Mouse (Mus musculus) limb, embryonic 14.5 days (tissue): Measurements from ENCODE around the gene Pianp. TPM values are rescaled to one million over a fixed set of nuclear protein-coding genes. Genes with fewer than 3 reads are reported as not detected.

Experiments
- ATAC-seq: fragments of 200-750 bp; cut with Nextera tagmentation; 2 replicates; pipeline ENCODE4 v1.8.0; 2017; ENCODE audit warnings: low read depth, moderate number of reproducible peaks, moderate TSS enrichment; ENCODE audit not compliant: low FRiP score
- DNase-seq: peaks from one replicate; pipeline ENCODE4 v3.0.0-alpha.2; 2015; ENCODE audit warnings: low spot score
- H3K27ac ChIP-seq: fragments of 300-500 bp; sonication (generic); replicated peaks from 2 replicates; pipeline ENCODE4 v1.5.1; 2014; ENCODE audit warnings: low read depth, mild to moderate bottlenecking, low read length, moderate library complexity, mixed read lengths
- H3K27me3 ChIP-seq: fragments of 300-500 bp; sonication (generic); 2 replicates; pipeline ENCODE4 v1.6.1; 2014; ENCODE audit warnings: low read length, mixed read lengths; ENCODE audit not compliant: control insufficient read depth, insufficient read depth
- H3K36me3 ChIP-seq: fragments of 300-500 bp; sonication (generic); 2 replicates; pipeline ENCODE4 v1.6.1; 2014; ENCODE audit warnings: mild to moderate bottlenecking, low read length, moderate library complexity, mixed read lengths; ENCODE audit not compliant: control insufficient read depth, insufficient read depth
- H3K4me1 ChIP-seq: fragments of 300-500 bp; sonication (generic); 2 replicates; pipeline ENCODE4 v1.6.1; 2014; ENCODE audit warnings: antibody characterized with exemption, low read length, mixed read lengths; ENCODE audit not compliant: control insufficient read depth, insufficient read depth
- H3K4me2 ChIP-seq: fragments of 300-500 bp; sonication (generic); replicated peaks from 2 replicates; pipeline ENCODE4 v1.6.1; 2014; ENCODE audit warnings: low read depth, mild to moderate bottlenecking, low read length, moderate library complexity; ENCODE audit not compliant: severe bottlenecking
- H3K4me3 ChIP-seq: fragments of 300-500 bp; sonication (generic); replicated peaks from 2 replicates; pipeline ENCODE4 v1.5.1; 2014; ENCODE audit warnings: low read length
- H3K9ac ChIP-seq: fragments of 300-500 bp; sonication (generic); 2 replicates; pipeline ENCODE4 v1.6.1; 2014; ENCODE audit warnings: mild to moderate bottlenecking, low read depth, low read length, moderate library complexity; ENCODE audit not compliant: severe bottlenecking
- H3K9me3 ChIP-seq: fragments of 300-500 bp; sonication (generic); 2 replicates; pipeline ENCODE4 v1.6.1; 2016; ENCODE audit warnings: low read length; ENCODE audit not compliant: control insufficient read depth
- POLR2A ChIP-seq: fragments of 200-500 bp; IDR thresholded peaks from 2 replicates; pipeline ENCODE4 v1.8.0; 2012; ENCODE audit warnings: inconsistent platforms, mild to moderate bottlenecking, moderate library complexity, borderline replicate concordance; ENCODE audit not compliant: insufficient read depth, insufficient read length; ENCODE audit errors: extremely low read depth
- WGBS: fragments of 180-500 bp; shearing (Covaris S2); extraction: QIAGEN DNeasy Blood & Tissue Kit; methylation state at CpG from one replicate; pipeline ENCODE4 v1.1.7; 2014; 5-methylcytosine and 5-hydroxymethylcytosine counted together
- polyA plus RNA-seq, 2 experiments: library from polyadenylated mRNA; depleted of rRNA in 1 of 2; stranded (reverse) in 1 of 2; unstranded in 1 of 2; fragments of >200 nt; fragmentation: Nextera tagmentation in 1 of 2; extraction: Ambion mirVana in 1 of 2; gene quantifications; 2 replicates each; pipeline versions ENCODE4 v1.2.1 to v1.2.3; 2012 to 2014

The Pianp gene
- polyA plus RNA-seq, 2 experiments, result 20.3 to 35.2 TPM

GRCm38 (mm10) chr6:124995831-124996403, 577 bp upstream of the Pianp start:
- peak overlapping the region; percentile 95 for H3K4me2 ChIP-seq
- peak overlapping the region; percentile 66 for H3K4me3 ChIP-seq
- peaks cover 7% of the 10 kb centered on the region for H3K4me1 ChIP-seq
- no peak overlapping the region for H3K27ac ChIP-seq
- TF ChIP-seq POLR2A, result no peak
- DNase-seq (no peak), ATAC-seq (no peak)
- no peaks in the 10 kb centered on the region for H3K36me3 ChIP-seq
- peak overlapping the region; percentile 70; the same call in 1 of the 2 replicates for H3K9ac ChIP-seq
- H3K9me3 ChIP-seq, result no peaks in the 10 kb centered on the region
- WGBS, result 39% methylated on average over 8 of the region's 8 CpGs
- peaks cover 44% of the 10 kb centered on the region for H3K27me3 ChIP-seq

GRCm38 (mm10) chr6:124998066-124998465, 1.6 kb downstream of the Pianp start:
- no peak overlapping the region for H3K27ac ChIP-seq
- peaks cover 44% of the 10 kb centered on the region for H3K27me3 ChIP-seq
- peak overlapping the region; percentile 66 for H3K4me3 ChIP-seq
- peak overlapping the region; percentile 95 for H3K4me2 ChIP-seq
- H3K9me3 ChIP-seq, result no peaks in the 10 kb centered on the region
- H3K36me3 ChIP-seq, result no peaks in the 10 kb centered on the region
- H3K9ac ChIP-seq, result peak overlapping the region; percentile 70; the same call in 1 of the 2 replicates
- TF ChIP-seq POLR2A, result no peak
- H3K4me1 ChIP-seq, result peaks cover 7% of the 10 kb centered on the region
- no peak for DNase-seq
- ATAC-seq, result no peak
- 5% methylated on average over 8 of the region's 8 CpGs for WGBS

GRCm38 (mm10) chr6:124999091-124999490, 2.6 kb downstream of the Pianp start:
- Histone ChIP-seq H3K4me3 (no peak overlapping the region), H3K4me1 (peaks cover 7% of the 10 kb centered on the region), H3K9me3 (no peaks in the 10 kb centered on the region), H3K27ac (no peak overlapping the region), H3K4me2 (no peak overlapping the region), H3K27me3 (peaks cover 40% of the 10 kb centered on the region), H3K9ac (no peak overlapping the region), H3K36me3 (no peaks in the 10 kb centered on the region)
- TF ChIP-seq POLR2A, result no peak
- 37% methylated on average over 13 of the region's 14 CpGs for WGBS
- DNase-seq (no peak), ATAC-seq (no peak)

- TF ChIP-seq POLR2A, result no peak
- no peak for DNase-seq
These were observed 3.1 kb downstream of the Pianp start for GRCm38 (mm10) chr6:124999546-124999945.

GRCm38 (mm10) chr6:125003706-125004105, 7.2 kb downstream of the Pianp start:
- peaks cover 3% of the 10 kb centered on the region; the same call in 1 of the 2 replicates for H3K4me1 ChIP-seq
- H3K36me3 ChIP-seq, result no peaks in the 10 kb centered on the region
- no peak for TF ChIP-seq POLR2A
- H3K27ac ChIP-seq, result no peak overlapping the region
- peaks cover 13% of the 10 kb centered on the region for H3K27me3 ChIP-seq
- no peak overlapping the region for H3K9ac ChIP-seq
- no peak overlapping the region for H3K4me2 ChIP-seq
- DNase-seq, result no peak
- H3K9me3 ChIP-seq, result no peaks in the 10 kb centered on the region
- ATAC-seq, result no peak
- H3K4me3 ChIP-seq, result no peak overlapping the region
- 38% methylated on average over 3 of the region's 3 CpGs for WGBS

More at GRCm38 (mm10) chr6:124999546-124999945, 3.1 kb downstream of the Pianp start:
- Histone ChIP-seq H3K27ac (no peak overlapping the region), H3K9ac (no peak overlapping the region), H3K4me1 (peaks cover 7% of the 10 kb centered on the region), H3K4me2 (no peak overlapping the region), H3K27me3 (peaks cover 38% of the 10 kb centered on the region), H3K9me3 (no peaks in the 10 kb centered on the region), H3K36me3 (no peaks in the 10 kb centered on the region), H3K4me3 (no peak overlapping the region)
- 30% methylated on average over 10 of the region's 10 CpGs for WGBS
- no peak for ATAC-seq
